Mouse (Mus musculus) kidney, postnatal 10 days (tissue): ENCODE measurements around the gene Bcl2.
A peak's percentile ranks its signal among the peaks of the same experiment; 100 is the strongest.

ENCODE experiments used
- DNase-seq: peaks from one replicate; pipeline ENCODE4 v3.0.0; 2021; ENCODE audit warnings: mixed read lengths

The Bcl2 gene

DNA sequence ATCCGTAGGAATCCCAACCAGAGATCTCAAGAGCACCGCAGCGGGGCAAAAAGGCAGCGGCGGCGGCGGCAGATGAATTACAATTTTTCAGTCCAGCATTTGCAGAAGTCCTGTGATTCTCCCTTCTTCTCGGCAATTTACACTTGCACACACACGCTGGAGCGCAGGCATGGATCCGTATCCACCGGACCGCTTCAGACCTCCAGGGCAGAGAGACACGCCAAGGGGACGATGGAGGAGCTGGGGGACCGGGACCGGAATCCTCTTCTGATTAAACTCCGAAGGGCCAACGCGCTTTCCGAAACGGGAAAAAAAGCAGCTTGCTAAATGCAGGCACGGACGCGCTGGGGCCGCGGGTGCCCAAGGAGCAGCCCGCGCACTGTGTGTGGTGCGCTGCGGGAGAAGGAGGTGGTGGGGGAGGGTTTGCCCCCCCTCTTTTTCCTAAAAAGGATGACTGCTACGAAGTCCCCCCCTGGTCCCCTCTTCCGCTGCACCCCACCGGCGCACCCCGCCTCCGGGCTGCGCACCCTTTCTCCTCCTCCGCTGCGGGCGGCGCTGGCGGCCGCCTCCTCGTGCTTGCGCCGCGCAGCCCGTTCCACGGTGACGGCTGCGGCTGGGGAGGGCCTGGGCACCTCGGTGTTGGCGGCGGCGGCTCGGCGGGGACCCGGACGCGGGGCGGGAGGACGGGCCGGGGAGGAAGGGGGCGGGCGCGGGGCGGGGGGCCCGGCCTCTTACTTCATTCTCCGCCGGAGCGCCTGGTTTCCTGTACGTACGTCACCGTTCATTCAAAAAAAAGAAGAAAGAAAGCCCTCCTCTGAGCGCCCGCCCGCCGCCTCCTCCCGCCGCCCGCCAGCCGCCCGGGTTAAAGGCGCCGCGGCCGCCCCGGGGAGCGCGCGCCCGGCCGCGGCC, at the start of gene Bcl2:
Gene Bcl2 (minus strand): TSS at position 654 of the 909 bp plus-strand sequence.
- peak; percentile 86 for DNase-seq

DNA sequence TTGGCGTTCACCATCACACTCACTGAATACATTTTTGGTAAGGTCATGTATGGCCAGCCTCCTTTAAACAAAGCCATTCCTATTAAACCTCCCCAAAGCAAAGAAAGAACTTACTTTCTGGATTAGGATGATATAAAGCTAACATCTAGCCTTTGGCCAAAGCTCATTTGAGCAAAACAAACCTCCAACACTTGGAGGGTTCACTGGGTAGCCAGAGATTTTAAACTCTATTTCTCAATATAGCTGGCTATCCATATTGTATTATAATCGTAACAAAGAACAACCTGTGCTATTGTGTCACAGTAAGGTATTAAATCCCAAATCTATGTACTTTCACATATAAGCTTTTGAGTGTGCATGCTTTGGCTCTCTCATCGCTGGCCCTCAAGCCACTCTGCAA, 46.7 kb upstream of the Bcl2 start:
- no peak for DNase-seq

DNA sequence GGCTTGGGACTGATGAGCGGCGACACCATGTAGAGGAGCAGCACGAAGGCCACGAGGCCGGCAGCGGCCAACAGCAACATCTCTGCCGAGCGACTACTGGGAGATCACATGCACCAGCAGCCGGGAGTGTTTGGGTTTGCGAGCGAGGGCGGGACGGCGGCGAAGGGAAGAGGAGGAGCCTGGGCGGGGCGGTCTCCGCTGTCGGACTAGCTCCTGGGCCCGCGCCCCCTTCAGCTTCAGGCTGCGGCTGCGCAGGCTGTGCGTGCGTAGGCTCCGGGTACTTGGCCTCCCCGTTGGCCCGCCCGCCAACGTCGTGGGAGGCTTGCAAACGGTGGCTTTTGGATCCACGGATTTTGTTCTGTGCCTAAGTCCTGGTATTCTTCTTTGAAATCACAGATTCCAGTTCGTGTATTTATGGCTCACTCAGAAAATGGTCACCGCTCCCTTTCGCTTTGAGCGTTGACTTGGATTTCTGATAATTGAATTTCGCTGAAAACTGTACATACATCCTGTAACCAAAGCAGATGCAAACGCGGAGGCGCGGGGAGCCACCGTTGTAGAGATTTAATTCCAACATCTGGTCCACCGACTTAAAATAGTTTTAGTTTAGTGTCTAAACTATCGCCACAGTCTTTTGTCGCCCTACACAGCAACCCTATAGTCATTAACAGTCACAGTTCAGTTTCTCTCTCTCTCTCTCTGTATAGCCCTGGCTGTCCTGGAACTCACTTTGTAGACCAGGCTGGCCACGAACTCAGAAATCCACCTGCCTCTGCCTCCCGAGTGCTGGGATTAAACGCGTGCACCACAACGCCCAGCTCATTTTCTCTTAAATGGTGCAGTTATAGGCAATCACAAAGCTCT, 45.7 kb upstream of the Bcl2 start, which contains the start of gene Kdsr:
Gene Kdsr (minus strand): TSS at position 156 of the 864 bp plus-strand sequence.
- peak; percentile 98 for DNase-seq

DNA sequence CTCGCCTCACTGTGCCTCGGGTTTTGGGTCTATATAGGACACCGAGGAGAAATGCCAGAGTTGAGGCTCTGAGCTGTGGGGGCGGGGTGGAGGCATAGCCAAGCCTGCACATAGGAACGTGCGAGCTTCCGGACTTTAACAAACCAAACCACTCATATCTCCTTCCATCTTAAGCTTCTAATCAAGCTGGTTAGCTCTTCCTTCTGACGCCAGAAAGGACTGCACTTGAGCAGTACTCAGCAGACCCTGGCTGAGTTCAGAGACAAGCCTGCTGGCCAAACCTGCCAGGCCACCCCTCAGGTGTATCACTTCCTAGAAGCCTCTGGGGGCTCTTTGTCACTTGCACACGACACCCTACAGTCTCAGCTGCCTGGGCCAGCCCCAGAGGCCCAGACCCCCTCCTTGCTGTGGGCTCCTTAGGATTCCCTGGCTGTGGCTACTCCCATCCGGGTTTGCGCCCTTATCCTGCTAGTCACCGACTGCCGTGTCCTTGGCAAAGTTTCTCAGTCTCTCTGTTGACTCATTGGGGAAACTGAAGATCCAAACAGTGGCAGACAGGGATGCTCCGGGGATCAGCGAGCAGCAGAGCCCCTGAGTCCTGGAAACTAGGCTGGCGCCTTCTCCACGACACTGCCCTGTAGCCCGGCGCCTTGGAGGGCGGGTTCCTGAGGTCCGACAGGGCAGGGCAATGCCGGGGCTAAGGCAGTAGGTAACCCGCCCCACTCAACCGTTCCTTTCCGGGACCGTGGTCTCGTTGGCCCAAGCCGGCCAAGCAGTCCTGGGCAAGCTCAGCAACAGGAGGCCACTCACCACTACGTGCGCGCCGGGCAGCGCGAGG, 44.9 kb upstream of the Bcl2 start:
- DNase-seq: peak; percentile 62

DNA sequence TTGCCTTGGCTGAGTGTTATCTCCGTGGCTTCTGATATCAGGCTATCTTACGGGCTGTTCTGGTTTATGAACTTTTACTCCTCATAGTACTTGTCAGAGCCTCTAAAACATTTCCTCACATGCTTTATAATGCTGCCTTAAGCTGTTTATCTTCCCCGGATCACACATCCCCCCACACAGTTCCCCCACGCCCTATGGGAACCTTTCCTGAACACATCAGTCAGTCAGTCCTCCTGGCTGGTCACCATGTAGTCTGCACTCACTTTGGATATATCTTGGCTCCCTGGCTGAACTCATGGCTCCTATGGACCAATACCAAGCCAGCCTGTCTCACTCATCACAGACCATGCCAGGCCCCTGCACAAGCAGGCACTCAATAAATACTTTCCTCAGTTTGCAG, 42.6 kb upstream of the Bcl2 start:
- DNase-seq: no peak

DNA sequence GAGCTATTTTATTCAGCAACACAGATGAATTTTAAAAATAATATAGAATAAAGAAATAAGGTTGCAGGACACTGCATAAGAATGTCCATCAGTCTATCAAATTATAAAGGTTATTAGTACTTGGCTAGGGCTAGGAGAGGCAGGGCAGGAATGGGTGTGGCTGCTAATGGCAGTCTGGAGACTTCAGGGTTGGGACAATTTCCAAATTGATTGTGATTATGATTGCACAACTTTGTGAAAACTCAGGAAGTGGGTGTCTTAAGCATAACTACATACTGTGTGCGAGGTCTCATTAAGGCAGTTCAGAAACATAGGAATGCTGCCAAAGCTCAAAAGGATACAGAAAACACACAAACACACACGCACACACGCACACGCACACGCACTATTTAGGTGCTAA, 37.9 kb upstream of the Bcl2 start:
- no peak for DNase-seq

DNA sequence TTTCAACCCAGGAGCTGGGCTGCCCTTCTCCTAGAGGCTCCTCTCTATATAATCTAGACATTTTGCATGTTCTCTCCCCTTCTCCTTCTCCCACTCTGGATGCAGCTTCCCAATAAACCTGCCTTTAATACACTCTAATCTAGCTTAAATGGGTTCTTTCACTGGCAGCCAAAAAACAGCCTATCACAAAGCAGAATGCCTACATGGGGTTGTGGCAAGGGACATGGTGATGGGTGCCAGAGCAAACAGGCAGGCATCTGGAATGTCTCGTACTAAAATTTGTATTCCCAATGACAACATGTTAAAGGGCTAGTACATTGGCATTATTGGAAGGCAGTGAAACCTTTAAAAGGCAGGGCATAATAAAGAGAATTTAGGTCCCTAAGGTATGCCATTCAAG, 36.6 kb upstream of the Bcl2 start:
- DNase-seq: no peak

DNA sequence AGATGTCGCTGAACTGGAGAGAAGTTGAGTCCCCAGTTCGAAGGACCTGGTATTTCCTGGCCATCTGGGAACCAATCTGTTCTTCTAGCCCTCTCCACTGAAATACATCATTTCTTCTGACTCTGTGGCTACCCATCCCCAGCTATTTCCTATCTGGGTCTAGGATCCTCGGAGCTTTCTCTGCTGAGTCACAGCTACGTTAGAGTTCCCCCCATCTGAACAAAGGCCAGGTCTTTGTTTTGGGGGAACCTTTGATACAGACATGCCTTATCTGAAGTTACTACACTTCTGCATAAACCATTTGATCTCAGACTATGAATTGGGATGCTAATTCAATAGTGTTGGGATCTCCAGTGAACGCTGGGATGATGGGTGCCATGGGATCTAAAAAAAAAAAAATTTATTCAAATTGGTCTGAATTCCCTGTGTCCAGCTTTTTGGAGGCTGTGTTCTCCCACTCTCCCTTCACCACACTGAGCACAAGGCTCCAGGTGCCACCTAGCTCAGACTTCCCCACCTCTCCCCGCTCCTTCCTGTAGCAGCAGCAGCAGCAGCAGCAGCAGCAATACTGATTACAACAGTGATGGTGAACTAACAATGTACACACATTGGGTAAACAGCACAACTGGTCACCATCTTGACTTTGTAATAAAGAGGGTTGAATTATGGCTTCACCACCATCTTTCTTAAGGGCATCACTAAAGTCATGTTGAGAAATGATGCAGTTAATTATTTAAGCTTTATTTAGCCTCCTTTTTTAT, 34.7 kb upstream of the Bcl2 start:
- no peak for DNase-seq

DNA sequence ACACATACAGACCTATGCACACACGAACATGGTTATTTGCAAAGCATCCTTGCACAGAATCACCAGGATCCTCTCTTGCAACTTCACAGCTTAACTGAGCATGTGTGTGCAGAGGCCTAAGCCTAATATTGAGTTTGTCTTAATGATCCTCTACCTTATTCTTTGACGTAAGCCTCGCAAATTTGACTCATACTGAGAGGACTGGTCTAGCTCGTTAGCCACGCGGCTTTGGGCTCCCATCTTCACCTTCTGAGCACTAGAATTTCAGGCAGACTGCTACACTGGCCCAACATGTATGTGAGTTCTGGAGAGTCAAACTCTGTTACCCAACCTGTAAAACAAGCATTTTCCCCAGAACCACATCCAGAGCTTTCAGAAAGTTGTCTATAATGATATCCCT, 28.9 kb upstream of the Bcl2 start:
- DNase-seq: no peak

DNA sequence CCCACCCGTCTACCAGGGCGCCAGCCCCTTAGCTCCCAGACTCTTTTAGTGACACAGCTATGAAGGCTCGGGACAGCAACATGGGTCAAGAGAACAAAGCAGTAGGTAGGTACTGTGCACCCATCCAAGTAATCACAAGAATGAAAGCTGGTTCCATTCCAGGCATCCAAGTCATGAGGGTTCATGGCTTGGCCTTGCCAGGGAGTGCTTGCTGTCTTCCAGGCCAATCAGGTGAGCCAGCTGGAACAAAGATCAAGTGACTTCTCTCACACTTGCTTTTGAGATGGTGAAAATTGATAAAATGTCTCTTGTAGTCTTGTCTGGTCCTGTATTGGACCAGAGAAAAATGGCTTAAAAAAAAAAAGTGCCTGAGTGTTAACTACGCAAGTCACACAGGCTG, 26.7 kb upstream of the Bcl2 start:
- DNase-seq: no peak

DNA sequence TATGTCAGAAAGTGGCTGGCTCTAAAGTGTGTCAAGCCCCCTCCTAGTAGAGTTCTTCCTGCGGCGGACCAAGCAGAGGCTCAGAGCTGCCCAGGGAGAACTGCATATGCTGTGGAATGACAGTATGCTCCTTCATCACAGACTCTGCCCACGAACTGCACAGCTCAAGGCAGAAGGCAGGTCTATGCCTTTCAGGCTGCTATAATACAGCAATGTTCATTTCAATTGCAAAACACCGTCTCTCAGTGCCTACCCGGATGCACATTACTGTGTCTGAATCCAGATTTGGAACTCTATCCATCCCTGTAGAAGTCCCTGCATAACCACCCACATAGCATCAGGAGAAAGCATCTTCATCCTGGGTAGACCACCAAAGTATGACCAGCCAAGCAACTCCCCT, 25.7 kb upstream of the Bcl2 start:
- DNase-seq: no peak

DNA sequence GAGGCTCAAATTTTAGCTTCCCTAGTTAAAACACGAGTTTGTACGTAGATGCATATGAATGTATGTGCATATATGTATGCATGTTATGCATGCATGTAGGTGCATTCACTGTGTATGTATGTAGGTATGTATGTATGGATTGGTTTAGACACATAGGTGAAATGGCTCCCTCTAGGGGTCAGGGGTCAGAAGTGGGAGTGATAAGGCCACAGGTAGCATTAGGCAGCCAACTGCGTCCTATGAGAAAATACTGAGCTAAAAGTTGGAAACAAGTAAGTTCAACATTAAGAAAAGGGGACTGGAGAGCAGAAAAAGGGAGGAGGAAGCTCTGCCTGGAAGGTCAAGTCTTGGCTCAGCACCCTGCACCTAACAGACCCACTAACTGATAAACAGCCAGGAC, 24.0 kb upstream of the Bcl2 start:
- peak; percentile 28 for DNase-seq

DNA sequence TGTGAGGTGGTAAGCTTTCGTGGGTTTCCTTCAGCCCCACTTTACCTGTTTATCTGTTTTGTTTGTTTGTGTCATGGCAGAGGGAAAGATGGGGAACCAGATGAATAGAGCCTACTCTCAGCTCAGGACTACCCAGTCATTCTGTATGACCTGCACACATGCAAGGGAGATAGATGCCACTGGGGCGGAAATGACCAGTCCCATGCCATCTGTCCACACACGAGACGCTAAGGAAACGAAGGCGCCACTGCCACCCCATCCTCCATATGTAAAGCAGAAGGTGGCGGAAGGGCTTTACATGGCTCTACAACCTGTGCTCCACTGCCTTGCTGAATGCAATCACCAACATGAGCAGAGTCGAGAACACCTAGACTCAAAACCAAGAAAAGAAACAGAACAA, 22.1 kb upstream of the Bcl2 start:
- DNase-seq: no peak

DNA sequence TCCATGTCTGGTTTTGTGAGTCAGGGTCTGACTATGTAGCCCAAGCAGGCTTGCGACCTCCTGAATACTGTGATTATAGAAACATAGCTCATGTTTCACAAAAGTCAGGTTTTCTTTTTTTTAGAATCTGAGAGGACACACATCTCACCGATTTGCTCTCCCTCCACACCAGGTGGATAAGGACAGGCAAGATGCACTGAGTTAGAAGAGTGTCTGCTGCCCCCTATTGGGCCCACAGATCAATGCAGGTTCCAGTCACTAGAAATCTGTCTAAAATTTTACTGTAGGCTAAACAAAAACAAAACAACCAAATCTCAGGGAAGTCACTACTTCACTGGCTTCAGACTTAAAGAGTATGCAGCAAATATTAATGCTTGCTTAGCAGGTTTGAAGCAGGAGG, 21.5 kb upstream of the Bcl2 start:
- peak; percentile 58 for DNase-seq

DNA sequence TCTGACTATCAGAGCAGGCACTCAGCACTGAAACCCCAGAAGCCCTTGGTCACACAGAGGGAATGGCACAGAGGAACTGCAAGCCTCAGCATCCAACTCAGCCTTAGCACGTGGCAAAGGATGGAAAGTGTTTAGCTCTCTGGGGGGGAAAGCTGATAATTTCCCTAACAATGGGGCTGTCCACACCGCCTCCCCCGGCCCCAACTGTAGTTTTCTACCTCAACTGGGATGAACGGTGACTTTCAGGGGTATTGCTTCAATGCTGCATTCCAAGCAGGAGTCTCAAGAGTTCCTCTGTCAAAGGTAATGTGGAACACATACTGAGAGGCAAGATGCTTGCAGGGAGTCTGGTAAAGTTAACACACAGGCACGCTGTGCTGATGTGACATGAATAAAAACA, 8.0 kb upstream of the Bcl2 start:
- no peak for DNase-seq

DNA sequence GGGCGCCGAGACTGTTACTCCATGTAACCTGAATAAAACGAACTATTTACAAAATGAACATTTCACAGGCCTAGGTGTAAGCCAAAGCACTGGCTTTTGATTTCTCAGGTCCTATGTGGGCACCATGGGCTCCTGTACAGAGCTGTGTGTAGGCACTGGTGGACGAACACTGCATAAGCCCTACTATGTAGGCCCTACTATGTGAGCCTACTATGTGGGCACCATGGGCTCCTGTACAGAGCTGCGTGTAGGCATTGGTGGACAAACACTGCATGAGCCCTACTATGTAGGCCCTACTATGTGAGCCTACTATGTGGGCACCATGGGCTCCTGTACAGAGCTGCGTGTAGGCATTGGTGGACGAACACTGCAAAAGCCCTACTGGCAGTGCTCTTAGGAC, 3.7 kb upstream of the Bcl2 start:
- DNase-seq: peak; percentile 33

DNA sequence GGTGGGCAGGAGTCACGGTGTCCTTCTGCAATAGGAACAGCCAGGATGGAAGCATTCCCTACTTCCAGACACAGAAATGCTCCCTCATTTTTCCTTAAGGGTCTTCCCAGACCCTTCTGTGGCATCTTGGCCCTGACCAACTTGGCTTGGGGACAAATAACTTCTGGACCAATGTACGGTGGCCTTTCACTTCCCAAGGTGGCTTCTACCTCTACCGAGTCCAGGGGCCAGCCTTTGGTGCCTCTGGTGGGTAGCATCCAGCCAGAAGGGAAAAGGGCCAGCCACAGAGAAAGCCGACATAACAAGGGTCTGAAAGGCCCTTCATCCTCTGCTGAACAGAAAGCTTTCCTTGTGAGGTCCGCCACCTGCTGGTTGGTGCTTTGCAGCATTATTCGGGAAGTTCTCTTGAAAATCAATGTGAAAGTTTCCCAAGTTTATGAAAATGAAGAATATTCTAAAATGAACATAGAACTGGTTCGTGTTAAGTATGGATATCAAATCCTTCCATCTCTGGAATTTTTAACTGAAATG, 3.1 kb upstream of the Bcl2 start:
- peak; percentile 92 for DNase-seq

DNA sequence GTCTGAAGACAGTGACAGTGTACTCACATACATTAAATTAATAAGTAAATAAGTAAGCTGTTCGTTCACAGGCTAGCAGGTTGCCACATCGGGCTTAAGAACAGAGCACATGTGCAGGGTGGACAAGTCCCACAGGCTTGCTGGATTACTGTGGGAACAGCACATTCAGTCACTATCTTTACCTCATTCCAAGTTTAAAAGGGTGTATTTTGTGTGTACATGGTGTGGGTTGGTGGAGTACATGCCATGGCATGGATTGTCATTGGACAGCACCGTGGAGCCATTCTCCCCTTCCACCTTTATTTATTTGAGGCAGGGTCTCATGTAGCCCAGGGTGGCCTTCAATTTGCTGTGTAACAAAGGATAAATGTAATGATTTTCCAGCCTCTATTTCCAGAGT, 2.1 kb upstream of the Bcl2 start:
- DNase-seq: no peak

DNA sequence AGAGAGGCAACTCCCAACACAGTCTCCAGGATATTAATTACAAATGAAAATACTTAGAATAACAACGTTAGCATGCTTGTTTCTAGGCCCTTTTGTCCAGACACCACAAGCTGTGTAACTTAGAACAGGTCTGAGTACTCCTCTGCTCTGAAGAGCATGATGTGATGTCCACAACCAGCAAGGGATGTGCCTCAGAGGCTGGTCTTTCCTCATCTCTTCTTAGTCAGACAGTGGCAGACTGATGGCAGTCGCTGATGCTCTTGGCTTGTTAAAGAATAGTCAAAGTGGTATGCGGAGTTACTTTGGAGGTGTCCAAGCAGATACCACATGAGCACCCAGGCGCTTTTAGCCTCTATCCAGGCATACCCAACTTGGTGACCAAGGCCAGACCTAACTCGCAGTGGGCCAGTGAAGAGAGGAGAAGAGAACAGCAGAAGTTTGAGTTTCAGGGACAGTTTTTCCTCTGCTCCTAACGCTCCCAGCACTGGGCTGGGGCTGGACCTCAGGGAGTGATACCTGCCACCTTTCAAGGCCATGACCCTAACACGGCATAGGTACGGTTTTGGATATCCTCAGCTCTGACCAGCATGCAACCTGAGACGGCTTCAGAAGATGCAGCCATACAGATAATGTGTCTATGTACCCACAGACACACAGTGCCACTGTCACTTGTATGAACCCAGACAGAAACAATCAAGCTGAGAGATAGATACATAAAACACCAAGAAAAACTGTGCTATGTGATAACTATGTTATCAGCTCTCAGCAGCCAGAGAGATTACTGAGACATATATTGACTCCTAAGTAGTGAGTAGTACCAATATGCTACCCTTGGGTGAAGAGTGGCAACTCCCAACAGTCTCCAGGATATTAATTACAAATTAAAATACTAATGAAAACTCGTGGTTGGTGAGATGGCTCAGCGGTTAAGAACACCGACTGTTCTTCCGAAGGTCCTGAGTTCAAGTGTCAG, 1.3 kb upstream of the Bcl2 start:
- DNase-seq: no peak

DNA sequence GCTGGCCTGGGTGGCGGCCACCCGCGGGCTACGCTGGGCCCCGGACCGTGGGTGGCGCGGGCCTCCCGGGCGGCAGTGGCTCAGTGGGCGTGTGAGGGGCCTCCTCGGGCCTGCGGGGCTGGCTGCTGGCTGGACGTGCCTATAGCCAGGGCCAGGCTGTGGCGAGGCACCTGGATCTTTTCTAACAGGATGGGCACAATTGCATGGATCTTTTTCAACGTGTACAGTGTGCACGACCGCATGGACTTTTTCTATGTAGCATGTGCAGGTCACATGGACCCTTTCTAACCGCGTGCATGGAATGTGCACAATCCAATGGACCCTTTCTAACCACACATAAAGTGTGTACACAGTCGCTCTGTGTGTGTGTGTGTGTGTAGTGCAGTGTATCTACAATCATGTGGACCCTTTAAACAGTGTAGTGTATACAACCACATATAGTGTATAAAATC, 482 bp upstream of the Bcl2 start:
- no peak for DNase-seq

DNA sequence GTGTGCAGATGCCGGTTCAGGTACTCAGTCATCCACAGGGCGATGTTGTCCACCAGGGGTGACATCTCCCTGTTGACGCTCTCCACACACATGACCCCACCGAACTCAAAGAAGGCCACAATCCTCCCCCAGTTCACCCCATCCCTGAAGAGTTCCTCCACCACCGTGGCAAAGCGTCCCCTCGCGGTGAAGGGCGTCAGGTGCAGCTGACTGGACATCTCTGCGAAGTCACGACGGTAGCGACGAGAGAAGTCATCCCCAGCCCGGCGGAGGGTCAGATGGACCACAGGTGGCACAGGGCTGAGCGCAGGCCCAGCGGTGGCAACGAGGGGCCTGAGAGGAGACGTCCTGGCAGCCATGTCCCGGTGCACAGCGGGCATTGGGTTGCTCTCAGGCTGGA, 1.7 kb downstream of the Bcl2 start:
- DNase-seq: peak; percentile 78
